Mouse (Mus musculus) lung, adult 2 months (tissue): Measurements from ENCODE around the gene Lonp1.

ENCODE experiments used
- CTCF ChIP-seq: fragments of 200-500 bp; IDR thresholded peaks from 2 replicates; pipeline ENCODE4 v1.5.1; 2011; ENCODE audit warnings: mild to moderate bottlenecking, low read length, control low read depth; ENCODE audit not compliant: insufficient read depth
- POLR2A ChIP-seq: fragments of 200-500 bp; IDR thresholded peaks from 2 replicates; pipeline ENCODE4 v1.6.1; 2011; ENCODE audit warnings: low read depth, mild to moderate bottlenecking, control low read depth, low read length, borderline replicate concordance; ENCODE audit errors: extremely low read depth

- TF ChIP-seq CTCF: no peak
- no peak for TF ChIP-seq POLR2A
Observed at GRCm38 (mm10) chr17:56592553-56592952, 34.1 kb downstream of the Lonp1 start.
